Mouse (Mus musculus): ENCODE measurements at regions not wholly inside any gene's neighbourhood (a gene's known extent, or its start where the extent isn't known, plus 50 kb on each side); places are given as distances from the start of the nearest gene placed in this dataset.

DNA sequence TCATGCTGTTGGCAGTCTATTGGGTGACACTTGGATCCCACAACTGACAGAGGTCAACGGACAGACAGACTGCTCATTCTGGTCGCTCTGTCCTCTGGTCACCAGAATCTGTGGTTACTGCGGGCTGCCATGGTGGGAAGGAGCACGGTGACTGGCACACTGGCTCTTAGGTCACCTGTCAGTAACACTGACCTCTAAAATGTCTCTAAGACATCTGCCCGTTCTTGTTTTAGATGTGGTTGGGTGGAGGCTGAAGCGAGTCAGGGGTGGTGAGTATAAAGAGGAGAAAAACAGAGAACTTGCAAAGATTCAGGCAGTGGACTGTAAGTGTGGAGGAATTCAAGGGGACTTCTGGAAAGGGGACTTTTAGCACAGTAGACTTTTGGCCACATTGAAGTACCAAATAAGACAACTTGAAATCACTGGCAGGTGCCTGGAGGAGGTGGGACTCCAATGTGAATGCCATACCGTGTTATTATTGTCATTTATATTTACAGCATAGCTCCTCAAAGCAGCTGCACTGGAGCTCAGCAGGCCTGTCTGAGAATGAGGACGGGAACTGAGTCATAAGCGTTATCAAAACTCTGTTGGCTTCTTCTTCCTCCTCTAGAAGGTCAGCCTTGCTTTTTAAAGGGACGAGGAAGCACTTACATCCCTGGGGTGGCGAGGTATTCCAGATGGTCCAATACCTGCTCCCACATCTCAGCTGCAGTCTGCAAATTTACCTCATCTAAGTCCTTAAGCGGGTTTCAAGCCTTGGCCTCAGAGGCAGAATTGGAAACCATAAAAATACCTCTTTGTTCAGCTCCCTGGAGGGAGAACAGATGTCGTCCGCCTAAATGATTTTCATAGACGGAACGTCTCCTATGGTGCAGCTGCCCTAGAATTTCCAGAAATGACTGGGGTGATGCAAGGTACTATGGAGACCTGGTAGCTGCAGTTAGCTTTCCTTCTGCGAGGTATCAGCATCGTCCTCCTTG, 351.3 kb downstream of the Nuak1 start:
- DNase-seq (ENCODE audit: low spot score): no peak

DNA sequence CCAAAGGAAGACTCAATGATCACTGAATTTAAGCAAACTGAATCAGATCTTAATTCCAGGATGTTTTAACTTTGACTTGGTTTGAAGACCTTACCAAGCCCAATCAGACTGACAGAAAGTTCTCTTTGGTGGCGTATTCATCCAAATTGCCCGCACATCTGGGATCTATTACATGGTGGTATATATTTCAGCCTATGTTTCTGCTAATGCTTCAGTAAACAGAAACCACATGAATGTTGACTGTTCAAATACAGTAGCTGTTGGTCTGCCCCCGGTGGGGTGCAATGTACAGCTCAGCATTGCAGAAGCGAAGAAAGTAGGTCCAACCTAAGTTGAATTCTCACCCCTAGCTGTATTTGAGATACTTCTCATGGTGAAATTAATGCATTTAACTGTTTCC, 346.5 kb downstream of the Nuak1 start:
- DNase-seq (ENCODE audit: low spot score): no peak

DNA sequence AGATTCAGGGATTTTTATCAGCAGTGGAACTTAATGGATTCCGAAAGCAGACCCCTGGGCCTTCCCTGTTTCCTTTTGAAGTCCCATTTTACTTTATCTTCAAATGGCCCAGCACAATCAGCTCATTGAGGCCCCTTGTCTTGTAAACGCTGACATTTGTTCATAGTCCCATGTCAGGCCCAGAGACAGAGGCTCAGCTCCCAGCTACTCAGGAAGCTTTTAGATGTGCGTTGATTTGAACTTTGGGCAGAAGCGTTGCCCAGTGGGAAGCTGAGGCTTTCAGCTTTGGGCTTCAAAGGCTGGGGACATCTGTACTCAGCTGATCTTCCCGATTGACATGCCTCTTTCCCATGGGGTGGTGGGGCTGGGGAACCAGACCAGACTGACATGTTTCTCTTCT, 343.2 kb downstream of the Nuak1 start:
- DNase-seq (ENCODE audit: low spot score): no peak

DNA sequence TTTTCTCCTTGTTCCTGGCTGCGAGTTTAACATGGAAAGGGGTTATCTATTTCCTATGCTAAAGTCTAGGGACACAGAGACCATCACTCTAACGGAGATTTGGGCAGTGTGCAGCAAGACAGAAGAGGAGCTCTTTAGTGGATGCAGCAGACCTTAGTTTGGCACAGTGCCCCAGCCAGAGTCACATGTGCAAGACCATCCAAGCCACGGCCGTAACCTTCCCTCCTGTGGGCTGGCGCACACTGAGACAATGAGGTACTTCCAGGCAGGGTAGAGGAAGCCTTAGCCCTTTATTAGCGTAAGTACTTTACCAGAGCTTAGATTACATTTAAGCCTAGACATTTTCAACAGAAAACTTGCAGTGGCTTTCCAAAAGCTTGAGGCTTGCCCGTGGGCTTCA, 336.4 kb downstream of the Nuak1 start:
- no peak for DNase-seq (ENCODE audit: low spot score)

DNA sequence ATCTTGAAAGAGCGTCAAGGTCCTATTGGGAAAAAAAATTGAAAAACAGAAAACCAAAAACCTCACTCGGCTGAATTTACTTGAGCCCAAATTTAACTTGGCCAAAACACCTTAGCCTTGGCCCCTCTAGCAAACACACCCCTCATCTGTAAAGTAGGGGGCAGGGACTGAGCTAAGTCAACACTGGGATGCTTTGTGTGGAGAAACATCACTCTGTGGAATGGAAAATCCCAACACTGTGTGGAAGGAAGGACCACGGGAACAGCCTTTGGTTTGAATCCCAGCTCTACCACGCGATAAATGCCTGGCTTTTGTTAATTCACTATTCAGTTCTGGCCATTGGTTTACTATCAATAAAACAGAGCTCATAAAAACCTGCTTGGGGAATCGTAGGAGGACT, 335.8 kb downstream of the Nuak1 start:
- no peak for DNase-seq (ENCODE audit: low spot score)

DNA sequence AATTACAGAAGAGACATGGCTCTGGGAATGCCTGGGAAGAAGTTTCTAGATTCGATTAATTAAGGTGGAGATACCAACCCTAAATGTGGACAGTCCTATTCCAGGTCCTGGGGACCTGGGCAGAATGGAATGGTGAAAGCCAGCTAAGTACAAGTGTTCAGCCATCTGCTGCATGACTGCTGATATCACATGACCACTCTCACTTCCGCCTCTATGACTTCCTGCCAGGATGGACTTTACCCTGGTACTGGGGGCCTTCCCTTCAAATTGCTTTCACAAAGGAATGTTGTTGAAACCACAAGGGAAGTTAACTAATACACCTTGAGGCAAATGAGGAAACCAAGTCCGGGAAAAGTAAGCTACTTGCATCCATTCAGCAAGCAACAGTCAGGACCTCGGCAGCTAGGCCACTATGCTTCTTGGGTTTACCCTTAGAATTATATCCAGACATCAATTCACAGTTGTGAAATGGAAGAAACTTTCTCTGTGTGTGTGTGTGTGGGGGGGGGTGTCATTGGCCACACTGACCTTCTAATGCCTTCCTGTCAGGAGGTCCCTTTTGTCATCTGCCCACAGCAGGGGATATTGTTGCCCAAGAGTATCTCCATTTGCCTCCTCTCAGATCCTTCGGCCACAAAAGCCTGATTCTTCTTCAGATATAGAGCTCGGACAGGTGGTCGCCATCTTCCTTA, 330.6 kb downstream of the Nuak1 start:
- no peak for DNase-seq (ENCODE audit: low spot score)

DNA sequence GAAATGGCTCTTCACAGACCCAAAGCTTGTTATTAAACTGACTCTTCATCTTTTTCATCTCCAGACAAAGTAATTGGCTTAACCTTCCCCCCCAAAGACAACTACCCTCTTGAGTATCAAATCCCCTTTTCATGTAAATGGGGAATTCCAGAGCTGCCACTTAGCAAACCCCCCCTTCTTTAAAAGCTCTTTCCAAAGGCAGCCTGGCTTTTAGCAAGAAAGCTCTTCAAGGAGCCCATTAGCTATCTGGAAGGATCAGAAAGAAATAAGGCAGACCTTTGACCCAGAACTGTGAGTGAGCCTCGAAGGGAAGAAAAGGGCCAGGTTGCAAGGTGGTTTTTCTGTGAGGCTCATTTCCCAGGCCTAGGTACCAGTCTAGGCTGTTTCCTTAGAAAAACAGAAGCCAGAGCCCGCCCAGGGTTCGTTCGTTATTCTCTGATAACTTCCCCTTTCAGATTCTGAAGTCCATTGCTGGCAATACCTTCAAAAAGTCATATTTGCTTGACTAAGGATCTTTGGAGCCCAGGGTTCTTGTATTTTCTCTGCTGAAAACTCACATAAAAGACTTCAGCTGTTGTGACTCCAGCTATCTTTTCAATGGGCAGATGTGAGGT, 329.9 kb downstream of the Nuak1 start:
- no peak for DNase-seq (ENCODE audit: low spot score)

DNA sequence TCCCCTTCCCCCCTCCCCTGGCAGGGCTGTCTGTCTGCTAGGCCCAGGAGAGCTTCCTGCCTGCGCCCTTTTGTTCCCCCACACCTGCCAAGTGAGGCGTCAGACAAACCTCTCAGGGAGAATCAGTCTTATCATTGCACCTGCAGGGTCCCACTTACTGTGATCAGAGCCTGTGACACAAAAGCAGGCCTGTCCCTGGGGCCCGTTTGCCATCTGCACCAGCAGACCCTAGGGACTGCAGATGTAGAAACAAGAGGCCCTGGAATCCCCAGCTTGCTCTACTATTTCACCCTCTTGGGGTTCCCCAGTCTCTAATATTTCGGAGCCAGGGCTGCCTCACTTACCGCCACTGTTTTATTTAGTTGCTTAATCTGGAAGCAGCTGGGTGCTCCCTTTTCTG, 328.9 kb downstream of the Nuak1 start:
- no peak for DNase-seq (ENCODE audit: low spot score)

DNA sequence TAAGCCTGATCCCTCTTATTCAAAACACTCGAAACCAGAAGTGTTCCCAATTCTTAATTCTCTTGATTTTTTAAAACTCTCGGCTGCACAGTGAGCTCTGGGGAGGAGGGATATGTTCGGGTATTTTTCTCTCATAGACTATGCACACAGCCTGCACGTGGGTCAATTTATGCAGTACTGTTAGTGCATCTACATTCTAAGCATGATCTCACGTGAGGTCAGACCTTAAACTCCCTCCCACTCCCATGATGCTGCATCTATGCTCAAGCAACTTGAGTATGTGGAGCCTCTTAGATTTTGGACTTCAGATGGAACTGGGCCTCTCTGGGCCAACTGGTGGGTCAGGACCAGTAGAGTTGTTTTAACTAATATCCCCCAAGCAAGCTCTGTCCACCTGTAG, 328.5 kb downstream of the Nuak1 start:
- no peak for DNase-seq (ENCODE audit: low spot score)

DNA sequence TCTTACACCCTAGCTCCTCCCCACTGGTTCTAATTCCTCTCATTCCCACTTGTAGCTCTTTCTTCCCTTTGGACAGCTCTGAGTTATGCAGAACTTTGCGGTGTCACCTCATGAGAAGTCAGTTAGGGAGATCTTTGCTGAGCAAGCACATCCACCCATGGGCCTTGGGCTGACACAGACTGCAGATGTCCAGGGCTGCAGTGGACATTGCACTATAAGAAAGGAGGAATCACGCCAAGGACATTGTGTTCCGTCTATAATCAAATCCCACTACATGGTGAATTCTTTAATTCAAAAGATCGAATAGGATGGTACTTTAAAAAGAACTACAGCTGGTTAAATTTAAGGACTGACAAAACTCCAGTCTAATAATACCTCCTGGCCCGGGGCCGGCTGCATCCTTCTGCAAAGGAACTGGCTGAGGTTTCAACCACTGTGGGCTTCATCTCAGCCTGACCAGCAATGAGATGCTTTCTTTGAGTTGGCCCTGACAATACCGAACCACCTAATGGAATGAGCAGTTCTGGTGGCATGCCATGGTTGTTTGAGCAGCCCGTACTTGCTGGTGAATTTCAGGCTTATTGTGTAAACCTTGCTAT, 320.3 kb downstream of the Nuak1 start:
- no peak for DNase-seq (ENCODE audit: low spot score)

DNA sequence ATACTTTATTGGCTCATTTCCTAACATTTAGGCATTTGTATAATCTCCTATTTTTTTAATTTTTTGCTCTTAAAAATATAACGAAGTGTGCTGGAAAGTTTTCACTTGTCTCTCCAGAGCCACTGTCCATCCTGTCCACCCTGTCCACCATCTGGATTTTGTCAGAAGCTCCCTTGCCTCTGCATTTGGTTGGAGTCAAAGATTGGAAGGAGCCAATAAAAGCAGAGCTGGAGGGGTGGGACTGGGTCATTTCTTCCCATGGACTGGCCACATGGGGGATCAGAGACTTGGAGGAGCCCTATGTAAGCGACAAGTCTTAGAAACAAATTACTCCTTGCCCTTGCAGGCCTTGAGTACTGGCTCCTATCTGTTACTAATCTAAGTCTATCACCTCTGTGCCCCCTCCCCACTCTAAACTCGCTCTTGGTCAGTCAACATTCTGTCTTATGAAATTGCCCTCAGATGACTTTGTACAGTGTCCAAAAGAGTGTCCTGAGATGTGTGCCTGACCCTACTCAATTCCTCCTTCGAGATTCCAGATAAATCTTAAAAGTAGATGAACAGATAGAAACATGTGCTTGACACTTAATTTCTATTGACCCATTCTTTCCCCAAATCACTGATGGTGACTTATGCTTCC, 303.3 kb downstream of the Nuak1 start:
- DNase-seq (ENCODE audit: low spot score): no peak

DNA sequence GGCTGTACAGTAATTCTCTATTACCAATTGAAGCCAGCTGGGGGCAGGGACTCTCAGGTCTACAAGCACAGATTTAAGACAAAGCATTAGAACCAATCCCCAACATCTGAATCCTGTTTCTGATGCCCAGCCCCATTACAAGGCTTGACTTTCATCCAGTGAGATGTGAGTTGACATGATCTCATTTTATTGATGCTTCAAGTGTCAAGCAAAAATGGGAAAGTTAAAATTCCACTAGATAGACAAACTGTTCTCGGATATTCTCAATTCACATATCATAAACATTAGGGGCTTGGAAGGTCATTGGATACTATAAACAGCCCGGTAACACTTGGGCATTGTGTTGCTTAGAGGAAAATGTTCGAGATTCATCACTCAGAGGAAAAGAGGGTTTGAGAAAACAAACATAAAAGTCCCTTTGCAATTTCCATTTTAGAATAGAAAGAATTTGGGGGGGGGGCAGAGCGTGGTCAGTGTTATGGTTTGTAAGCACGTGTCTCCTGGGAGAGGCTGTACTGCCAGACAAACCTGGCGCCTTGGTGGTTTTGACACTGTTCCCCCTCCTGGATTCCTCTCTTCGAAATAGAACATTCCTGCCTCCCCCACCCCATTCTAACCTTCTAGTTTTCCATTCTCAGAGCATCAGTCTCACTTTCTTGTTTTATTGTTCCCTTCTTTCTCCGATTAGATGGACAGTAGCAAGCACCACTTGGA, 297.5 kb downstream of the Nuak1 start:
- no peak for DNase-seq (ENCODE audit: low spot score)

DNA sequence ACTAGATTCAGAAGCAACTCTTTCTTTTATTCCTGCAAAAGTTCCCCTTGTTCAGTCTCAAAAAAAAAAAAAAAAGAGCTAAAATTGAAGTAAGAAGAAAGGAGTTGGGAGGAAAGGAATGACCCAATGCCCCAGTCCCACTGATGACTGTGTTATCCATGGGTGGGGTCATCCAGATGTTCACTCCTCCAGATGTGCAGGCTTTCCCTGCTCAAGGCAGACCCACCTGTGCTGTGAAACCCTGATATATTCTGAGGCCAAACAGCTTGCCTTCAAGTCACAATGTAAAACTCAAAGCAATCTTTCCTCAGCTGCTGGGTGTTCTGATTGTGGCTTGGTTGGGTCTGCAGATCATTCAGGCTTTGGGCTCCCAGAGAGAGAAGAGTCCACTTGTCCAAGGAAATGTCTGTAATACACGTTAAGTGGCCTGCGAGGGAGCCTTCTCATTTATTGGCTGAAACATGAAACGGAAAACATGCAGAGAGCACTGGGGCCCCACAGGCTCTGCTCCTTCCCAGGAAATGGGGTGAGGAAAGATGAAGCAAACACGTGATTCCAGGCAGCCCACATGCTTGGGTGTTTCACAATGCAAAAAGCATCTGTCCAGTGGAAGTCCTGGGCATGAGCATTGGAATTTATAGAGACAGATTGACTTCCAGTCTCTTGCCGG, 296.6 kb downstream of the Nuak1 start:
- DNase-seq (ENCODE audit: low spot score): no peak

DNA sequence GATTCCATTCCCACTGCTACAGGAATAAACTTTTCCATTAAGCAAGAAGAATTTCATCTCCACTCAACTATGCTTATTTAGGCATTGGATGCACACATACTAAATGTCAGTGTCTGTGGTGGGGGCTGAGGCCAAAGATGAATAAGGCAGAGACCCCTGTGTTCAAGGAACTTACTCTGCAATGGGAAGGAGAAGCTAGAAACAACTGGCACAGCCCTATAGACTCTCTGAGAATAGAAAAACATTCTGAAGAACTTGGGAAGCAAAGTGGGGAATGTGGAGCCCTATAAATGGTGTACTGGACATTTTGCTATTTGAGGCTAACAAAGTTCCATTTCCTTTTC, 296.1 kb downstream of the Nuak1 start:
- no peak for DNase-seq (ENCODE audit: low spot score)

DNA sequence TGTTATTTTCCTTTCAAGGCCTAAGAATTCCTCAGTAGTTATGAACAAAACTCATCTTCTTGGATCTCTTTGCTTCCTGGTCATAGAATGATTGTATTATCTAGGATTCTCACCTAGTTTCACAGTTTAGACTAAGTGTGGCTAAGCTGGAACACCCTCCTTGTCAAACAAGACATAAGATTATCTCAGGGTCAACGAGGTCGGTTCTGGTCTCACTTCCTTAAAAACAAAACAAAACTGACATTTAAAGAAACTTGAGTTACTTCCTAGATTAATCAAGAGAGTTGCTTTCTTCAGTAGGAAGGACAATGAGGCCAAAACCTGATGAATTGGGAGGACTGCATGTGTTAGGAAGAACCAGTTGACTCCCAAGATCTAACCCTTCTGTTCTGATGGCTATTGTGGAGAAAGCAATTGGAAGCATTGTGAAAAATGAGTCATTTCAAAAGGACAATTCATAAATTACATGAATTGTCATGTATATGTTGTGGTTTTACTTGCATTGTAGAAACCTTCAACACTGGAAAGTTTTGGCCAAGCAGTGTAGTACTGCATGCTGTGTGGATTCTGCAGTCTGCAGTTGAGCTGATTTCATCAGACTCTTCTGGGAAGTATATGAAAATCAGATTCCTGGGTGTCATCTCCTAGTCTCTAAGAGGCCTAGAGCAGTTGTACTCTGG, 293.0 kb downstream of the Nuak1 start:
- DNase-seq (ENCODE audit: low spot score): no peak

DNA sequence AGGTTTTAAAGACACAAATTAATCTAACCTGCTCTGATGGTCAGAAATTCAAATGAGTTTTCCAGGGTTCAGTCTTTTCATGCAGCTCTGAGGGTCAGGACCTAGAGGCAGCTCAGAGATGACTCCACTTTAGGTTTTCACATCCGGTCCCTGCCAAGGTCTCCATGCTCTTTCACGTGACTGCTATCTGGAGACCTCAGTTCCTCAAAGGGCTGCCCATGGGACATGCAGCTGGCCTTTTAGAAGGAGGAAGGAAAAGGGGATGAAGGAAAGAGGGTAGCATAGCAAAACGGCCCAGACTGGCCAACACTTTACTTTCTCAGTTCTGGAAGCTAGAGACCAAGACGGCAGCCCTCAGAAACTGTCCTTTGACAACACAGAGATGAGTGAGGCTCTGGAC, 276.6 kb downstream of the Nuak1 start:
- DNase-seq (ENCODE audit: low spot score): no peak

DNA sequence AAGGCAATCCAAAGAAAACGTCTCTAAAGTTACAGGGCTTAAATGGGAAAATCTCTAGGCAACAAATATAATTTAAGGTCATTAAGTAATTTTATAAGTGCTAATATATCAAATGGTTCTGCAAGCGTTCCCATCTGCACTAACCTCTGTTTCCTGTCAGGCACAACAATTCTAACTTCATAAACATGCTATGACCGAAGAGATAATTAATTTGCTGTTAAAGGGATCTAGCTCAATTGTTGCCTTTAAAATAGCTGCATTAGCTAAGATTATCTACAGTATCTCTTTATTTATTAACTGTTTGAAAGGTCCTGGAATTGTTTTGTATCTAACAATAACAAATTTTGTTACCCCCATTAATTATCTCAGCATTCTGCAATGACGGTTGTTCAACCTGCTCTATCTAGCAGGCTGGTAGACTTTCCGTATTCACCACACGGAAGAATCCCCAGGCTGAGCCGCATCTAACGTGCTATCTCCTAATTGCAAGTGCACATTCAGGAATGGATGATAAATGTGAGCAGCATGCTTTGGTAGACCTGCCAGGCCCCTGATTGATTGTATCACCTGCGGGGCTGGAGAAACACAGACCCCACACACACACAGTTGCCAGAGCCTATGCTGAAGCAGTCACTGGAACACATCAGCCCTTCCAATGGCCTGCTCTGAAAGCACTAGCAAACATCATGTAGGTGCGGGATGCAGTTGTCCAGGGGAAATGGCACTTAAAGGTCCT, 274.4 kb downstream of the Nuak1 start:
- DNase-seq (ENCODE audit: low spot score): no peak

DNA sequence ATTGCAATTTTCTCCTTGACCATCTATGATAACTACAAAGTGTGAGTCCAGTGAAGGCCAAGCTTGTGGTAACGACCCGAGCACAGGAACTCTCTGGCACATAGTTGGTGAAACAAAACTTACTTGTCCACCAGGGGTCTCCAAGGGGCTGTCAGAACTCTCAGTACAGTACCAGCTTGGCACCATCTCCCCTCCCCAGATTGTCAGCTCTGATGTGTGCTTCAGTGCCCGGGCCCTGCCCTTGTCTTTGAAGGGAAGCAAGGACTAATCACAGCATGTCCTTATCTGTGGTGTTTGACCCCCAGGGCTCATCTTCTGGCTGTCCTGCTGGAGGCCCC, 273.9 kb downstream of the Nuak1 start:
- DNase-seq (ENCODE audit: low spot score): no peak

DNA sequence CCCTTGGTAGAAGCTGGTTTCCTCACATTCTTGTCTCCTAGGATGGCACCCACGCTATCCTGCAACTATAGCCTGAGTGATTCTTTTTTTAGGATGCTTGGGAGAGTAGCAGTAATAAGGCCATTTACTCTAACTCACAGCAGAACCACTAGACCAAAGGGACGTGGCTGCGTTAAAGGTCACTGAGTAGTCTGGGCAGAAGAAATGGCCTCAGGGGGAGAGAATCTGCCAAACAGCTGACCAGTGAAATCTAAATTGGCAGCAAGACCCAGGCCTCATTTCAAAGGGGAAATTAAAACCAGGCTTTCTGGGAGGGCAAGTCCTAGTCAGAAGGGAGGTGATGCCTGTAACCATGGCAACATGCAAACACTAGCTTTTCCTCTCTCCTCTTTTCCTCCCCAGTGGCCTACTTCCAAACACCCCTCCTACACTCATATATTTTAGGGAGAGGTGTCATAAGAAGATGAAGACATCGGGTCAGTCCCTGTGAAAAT, 267.5 kb downstream of the Nuak1 start:
- DNase-seq (ENCODE audit: low spot score): no peak

DNA sequence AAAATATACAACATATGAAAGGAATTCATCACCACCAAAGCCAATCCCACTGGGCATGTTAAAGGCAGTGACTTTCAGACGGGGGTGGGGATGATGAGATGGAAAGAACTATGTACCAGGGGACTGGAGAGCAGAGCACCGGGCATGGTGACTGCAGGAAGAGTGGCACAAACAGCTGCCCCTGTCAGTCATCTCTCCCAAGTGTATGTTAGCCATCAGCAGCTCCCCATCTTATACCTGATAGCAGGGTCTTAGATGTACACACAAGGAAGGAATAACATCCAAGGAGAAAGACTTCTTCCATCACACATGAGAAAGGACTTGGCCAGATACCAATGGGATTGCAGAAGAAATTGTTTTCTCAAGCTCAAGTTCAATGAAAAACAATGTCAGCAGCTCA, 257.2 kb downstream of the Nuak1 start:
- no peak for DNase-seq (ENCODE audit: low spot score)
